25 mouse cellular contexts compared by ENCODE assay signal in genomic region chr10:80973722-80974121, GRCm38 (mm10). TPM values are rescaled to one million over a fixed set of nuclear protein-coding genes. Genes with fewer than 3 reads are reported as not detected.
DNase-seq lines count a peak whose midpoint lies in the region; ATAC-seq lines count a peak whose summit lies in the region.
"Had no signal": no experiment of that assay in that cellular context is flagged by ENCODE, and none has a peak within 500 bp of the region (broad histone marks: within the 10 kb centered on the region; RNA-seq: fewer than 3 reads in every experiment).

No protein-coding gene starts in this region.

- intact Hi-C loops in heart, postnatal 10 days (cut with DNase I) = no loop called here
- intact Hi-C loops in heart, postnatal 25 days (cut with DNase I) = no loop called here

- ATAC-seq in kidney, embryonic 16.5 days (ENCODE audit: low FRiP score, low TSS enrichment) = no peak
- ATAC-seq in midbrain, embryonic 11.5 days (ENCODE audit: low FRiP score) = no peak
- ATAC-seq in midbrain, embryonic 16.5 days = no peak
- ATAC-seq: CD4-positive, CD25-positive, alpha-beta regulatory T cell, adult 4 months; forebrain, embryonic 13.5 days; forebrain, embryonic 16.5 days; intestine, embryonic 15.5 days had no signal

- no peaks in the 10 kb centered on the region for H3K36me3 ChIP-seq in kidney, embryonic 16.5 days (ENCODE audit: insufficient read depth, low read length)
- no peaks in the 10 kb centered on the region for H3K36me3 ChIP-seq in midbrain, embryonic 11.5 days (ENCODE audit: control insufficient read depth, insufficient read depth, low read length)
- H3K36me3 ChIP-seq in midbrain, embryonic 16.5 days (ENCODE audit: control insufficient read depth, insufficient read depth, low read length) = no peaks in the 10 kb centered on the region
- H3K36me3 ChIP-seq: forebrain, embryonic 10.5 days; hindbrain, embryonic 15.5 days; intestine, embryonic 15.5 days had no signal

- no peak overlapping the region for H3K9ac ChIP-seq in kidney, embryonic 16.5 days (replicated peaks; ENCODE audit: low read length)
- no peak overlapping the region for H3K9ac ChIP-seq in midbrain, embryonic 11.5 days (ENCODE audit: low read length)
- no peak overlapping the region for H3K9ac ChIP-seq in midbrain, embryonic 16.5 days (ENCODE audit: low read depth, low read length)
- H3K9ac ChIP-seq: forebrain, embryonic 13.5 days; hindbrain, embryonic 15.5 days; intestine, embryonic 15.5 days had no signal

- 67% methylated on average over 1 of the region's 1 CpGs for WGBS in kidney, embryonic 16.5 days
- 85% methylated on average over 1 of the region's 1 CpGs for WGBS in midbrain, embryonic 11.5 days
- WGBS in midbrain, embryonic 16.5 days = 100% methylated on average over 1 of the region's 1 CpGs

- no peaks in the 10 kb centered on the region for H3K27me3 ChIP-seq in kidney, embryonic 16.5 days (ENCODE audit: insufficient read depth, low read length)
- no peaks in the 10 kb centered on the region for H3K27me3 ChIP-seq in midbrain, embryonic 11.5 days (ENCODE audit: control insufficient read depth, insufficient read depth, low read length)
- H3K27me3 ChIP-seq in midbrain, embryonic 16.5 days (ENCODE audit: control insufficient read depth, insufficient read depth, low read depth, low read length) = no peaks in the 10 kb centered on the region
- H3K27me3 ChIP-seq: forebrain, embryonic 13.5 days; hindbrain, embryonic 15.5 days; intestine, embryonic 15.5 days had no signal

- H3K4me3 ChIP-seq in kidney, embryonic 16.5 days (ENCODE audit: low read length) = no peak overlapping the region
- no peak overlapping the region for H3K4me3 ChIP-seq in midbrain, embryonic 11.5 days (ENCODE audit: low read depth, low read length)
- no peak overlapping the region for H3K4me3 ChIP-seq in midbrain, embryonic 16.5 days (ENCODE audit: low read depth, low read length)
- H3K4me3 ChIP-seq: forebrain, embryonic 10.5 days; forebrain, embryonic 13.5 days; hindbrain, embryonic 15.5 days; intestine, embryonic 15.5 days had no signal

- DNase-seq in heart, postnatal 10 days = peak; percentile 29 to 38
- DNase-seq in heart, postnatal 25 days (ENCODE audit: low spot score) = no peak
- peak; percentile 65 for DNase-seq in kidney, postnatal 10 days
- peak; percentile 28 for DNase-seq in midbrain, embryonic 11.5 days (ENCODE audit: low spot score, missing footprints)
- DNase-seq: adrenal gland, adult 8-10 months; adrenal gland, postnatal 36 days; cerebellum, adult 18-20 months; cerebellum, adult 9-10 months; cerebellum, postnatal 14 days; gastrocnemius, postnatal 10 days; gastrocnemius, postnatal 36 days had no signal

- no peak overlapping the region for H3K4me2 ChIP-seq in kidney, embryonic 16.5 days (replicated peaks; ENCODE audit: low read depth, low read length)
- H3K4me2 ChIP-seq in midbrain, embryonic 11.5 days = no peak overlapping the region
- no peak overlapping the region for H3K4me2 ChIP-seq in midbrain, embryonic 16.5 days (ENCODE audit: low read length)
- H3K4me2 ChIP-seq: forebrain, embryonic 13.5 days; heart, embryonic 11.5 days; hindbrain, embryonic 15.5 days; intestine, embryonic 15.5 days had no signal

- no peak overlapping the region for H3K27ac ChIP-seq in kidney, embryonic 16.5 days (ENCODE audit: low read length)
- no peak overlapping the region for H3K27ac ChIP-seq in midbrain, embryonic 11.5 days (ENCODE audit: low read depth, low read length)
- H3K27ac ChIP-seq in midbrain, embryonic 16.5 days (ENCODE audit: low read length) = no peak overlapping the region
- H3K27ac ChIP-seq: forebrain, embryonic 10.5 days; forebrain, embryonic 13.5 days; hindbrain, embryonic 15.5 days; intestine, embryonic 15.5 days had no signal

- H3K9me3 ChIP-seq in kidney, embryonic 16.5 days (ENCODE audit: low read length) = 0 out of 2 replicates have a peak, but pooled peaks cover 6% of the 10 kb centered on the region
- H3K9me3 ChIP-seq in midbrain, embryonic 11.5 days (ENCODE audit: control insufficient read depth, low read length) = no peaks in the 10 kb centered on the region
- no peaks in the 10 kb centered on the region for H3K9me3 ChIP-seq in midbrain, embryonic 16.5 days (replicated peaks; ENCODE audit: control insufficient read depth, low read length, poor library complexity, severe bottlenecking)
- H3K9me3 ChIP-seq: forebrain, embryonic 10.5 days; forebrain, embryonic 13.5 days; hindbrain, embryonic 15.5 days; intestine, embryonic 15.5 days had no signal

- H3K4me1 ChIP-seq in kidney, embryonic 16.5 days (ENCODE audit: insufficient read depth, low read length) = peaks cover 28% of the 10 kb centered on the region
- no peaks in the 10 kb centered on the region for H3K4me1 ChIP-seq in midbrain, embryonic 11.5 days (ENCODE audit: control insufficient read depth, insufficient read depth, low read length)
- peaks cover 6% of the 10 kb centered on the region; the same call in 1 of the 2 replicates for H3K4me1 ChIP-seq in midbrain, embryonic 16.5 days (ENCODE audit: control insufficient read depth, insufficient read depth, low read length)

RNA-seq across cellular contexts. Expression of gene Gng7, which starts 41.0 kb away (rescaled TPM):
- 1 to 10 TPM in 1 of 2 experiments, under 1 TPM in 1; 0.67 to 1.1 TPM for total RNA-seq in heart, postnatal 10 days (2021)
- total RNA-seq in heart, postnatal 25 days (2021) = under 1 TPM; 0.13 to 0.34 TPM
- polyA plus RNA-seq in kidney, embryonic 16.5 days (2015; fragmentation: Nextera tagmentation; extraction: Ambion mirVana) = 6.6 and 6.7 TPM in 2 replicates
- 6.6 and 7.0 TPM in 2 replicates for polyA plus RNA-seq in midbrain, embryonic 11.5 days (2014; fragmentation: Nextera tagmentation; extraction: Ambion mirVana)
- polyA plus RNA-seq in midbrain, embryonic 16.5 days (2015; fragmentation: Nextera tagmentation; extraction: Ambion mirVana) = 21.5 and 25.6 TPM in 2 replicates

RNA-seq across cellular contexts. Expression of gene Gadd45b, which starts 43.8 kb away (rescaled TPM):
- 10 to 100 TPM; 11.5 to 18.3 TPM for total RNA-seq in heart, postnatal 10 days (2021)
- 10 to 100 TPM in 1 of 2 experiments, 1 to 10 TPM in 1; 8.2 to 14.1 TPM for total RNA-seq in heart, postnatal 25 days (2021)
- 22.3 and 24.1 TPM in 2 replicates for polyA plus RNA-seq in kidney, embryonic 16.5 days (2015; fragmentation: Nextera tagmentation; extraction: Ambion mirVana)
- 10.1 and 11.3 TPM in 2 replicates for polyA plus RNA-seq in midbrain, embryonic 11.5 days (2014; fragmentation: Nextera tagmentation; extraction: Ambion mirVana)
- polyA plus RNA-seq in midbrain, embryonic 16.5 days (2015; fragmentation: Nextera tagmentation; extraction: Ambion mirVana) = 6.4 and 7.1 TPM in 2 replicates

RNA-seq across cellular contexts. Expression of gene Diras1, which starts 51.7 kb away (rescaled TPM):
- not detected for total RNA-seq in heart, postnatal 10 days (2021)
- total RNA-seq in heart, postnatal 25 days (2021) = not detected
- 0.11 and 0.41 TPM in 2 replicates for polyA plus RNA-seq in kidney, embryonic 16.5 days (2015; fragmentation: Nextera tagmentation; extraction: Ambion mirVana)
- polyA plus RNA-seq in midbrain, embryonic 11.5 days (2014; fragmentation: Nextera tagmentation; extraction: Ambion mirVana) = 3.1 and 3.3 TPM in 2 replicates
- 71.7 and 88.1 TPM in 2 replicates for polyA plus RNA-seq in midbrain, embryonic 16.5 days (2015; fragmentation: Nextera tagmentation; extraction: Ambion mirVana)
- total RNA-seq: granulocyte monocyte progenitor cell, adult 5-6 weeks; hematopoietic stem cell, adult 5-6 weeks; MEL had no signal
- polyA plus RNA-seq: CD4-positive, CD25-positive, alpha-beta regulatory T cell, adult 4 months; heart, embryonic 14.5 days; heart, postnatal 0 days had no signal

RNA-seq across cellular contexts. Expression of gene Lmnb2, which starts 55.7 kb away (rescaled TPM):
- 10 to 100 TPM; 10.2 to 11.9 TPM for total RNA-seq in heart, postnatal 10 days (2021)
- total RNA-seq in heart, postnatal 25 days (2021) = 1 to 10 TPM; 4.6 to 5.6 TPM
- 61.8 and 62.4 TPM in 2 replicates for polyA plus RNA-seq in kidney, embryonic 16.5 days (2015; fragmentation: Nextera tagmentation; extraction: Ambion mirVana)
- 19.4 and 19.7 TPM in 2 replicates for polyA plus RNA-seq in midbrain, embryonic 11.5 days (2014; fragmentation: Nextera tagmentation; extraction: Ambion mirVana)
- 40.4 and 45.5 TPM in 2 replicates for polyA plus RNA-seq in midbrain, embryonic 16.5 days (2015; fragmentation: Nextera tagmentation; extraction: Ambion mirVana)

Comparison
In these comparisons a context has a peak if more than half of its experiments do, and no peak if none do; other contexts are left out.
1. RNA of gene Diras1, which starts 51.7 kb away (polyA plus RNA-seq): 71.7 to 88.1 TPM in midbrain, embryonic 16.5 days; 3.1 to 3.3 TPM in midbrain, embryonic 11.5 days and 0.11 to 0.41 TPM in kidney, embryonic 16.5 days; every median in the first group is over 10 times any median in the second.